24 mouse cellular contexts compared by ENCODE assay signal in genomic region chr5:52092273-52092672, GRCm38 (mm10).
DNase-seq lines count a peak whose midpoint lies in the region; ATAC-seq and TF ChIP-seq lines count a peak whose summit lies in the region.
"Had no signal": no experiment of that assay in that cellular context is flagged by ENCODE, and none has a peak within 500 bp of the region (broad histone marks: within the 10 kb centered on the region; RNA-seq: fewer than 3 reads in every experiment).

No protein-coding gene starts in this region.

- in situ Hi-C loops in Patski (cut with MboI; ENCODE audit: low pct_unique_long_range_greater_than_20kb): no loop called here

- H3K27me3 ChIP-seq in Patski: no peaks in the 10 kb centered on the region
- no peaks in the 10 kb centered on the region for H3K27me3 ChIP-seq in myocyte (ENCODE audit: control insufficient read depth, insufficient read depth, insufficient read length)
- H3K27me3 ChIP-seq in hindbrain, embryonic 10.5 days (ENCODE audit: insufficient read depth, poor library complexity, severe bottlenecking): no peaks in the 10 kb centered on the region
- H3K27me3 ChIP-seq: embryonic facial prominence, embryonic 12.5 days; embryonic facial prominence, embryonic 15.5 days; heart, embryonic 13.5 days; hindbrain, embryonic 12.5 days; hindbrain, embryonic 15.5 days had no signal

- TF ChIP-seq CTCF in Patski (IDR thresholded peaks at IDR 0.05): no peak

- peak; percentile 67 for ATAC-seq in Patski
- ATAC-seq: forebrain, embryonic 14.5 days; intestine, postnatal 0 days had no signal

- H3K4me2 ChIP-seq in myocyte (ENCODE audit: low read depth): peak overlapping the region; percentile 35
- H3K4me2 ChIP-seq: embryonic facial prominence, embryonic 12.5 days; embryonic facial prominence, embryonic 15.5 days; heart, embryonic 13.5 days; hindbrain, embryonic 12.5 days; hindbrain, embryonic 15.5 days had no signal

- H3K4me3 ChIP-seq in myocyte: no peak overlapping the region
- no peak overlapping the region for H3K4me3 ChIP-seq in hindbrain, embryonic 10.5 days
- H3K4me3 ChIP-seq: embryonic facial prominence, embryonic 12.5 days; embryonic facial prominence, embryonic 15.5 days; gastrocnemius, adult 2 months; heart, adult 2 months; heart, embryonic 10.5 days; heart, embryonic 13.5 days; hindbrain, embryonic 12.5 days; hindbrain, embryonic 15.5 days had no signal

- H3K9me3 ChIP-seq in hindbrain, embryonic 10.5 days: no peaks in the 10 kb centered on the region
- H3K9me3 ChIP-seq: embryonic facial prominence, embryonic 12.5 days; embryonic facial prominence, embryonic 15.5 days; heart, embryonic 13.5 days; hindbrain, embryonic 12.5 days; hindbrain, embryonic 15.5 days had no signal

- WGBS in hindbrain, embryonic 10.5 days: 91% methylated on average over 4 of the region's 4 CpGs

- POLR2A ChIA-PET in Patski (lab: Charles Lee): interaction anchor here (1.2 kb wide), 1 partner anchor 18 kb away, joined by 3 read pairs; no protein-coding TSS in a partner anchor

- TF ChIP-seq POLR2A in myocyte (IDR thresholded peaks at IDR 0.05; ENCODE audit: insufficient read length, low read depth): no peak

- H3K36me3 ChIP-seq in myocyte (ENCODE audit: control insufficient read depth, insufficient read depth): no peaks in the 10 kb centered on the region
- no peaks in the 10 kb centered on the region for H3K36me3 ChIP-seq in hindbrain, embryonic 10.5 days
- H3K36me3 ChIP-seq: embryonic facial prominence, embryonic 12.5 days; embryonic facial prominence, embryonic 15.5 days; heart, embryonic 10.5 days; heart, embryonic 13.5 days; hindbrain, embryonic 12.5 days; hindbrain, embryonic 15.5 days had no signal

- CTCF ChIA-PET in Patski (lab: Charles Lee): no interaction called here

- no peaks in the 10 kb centered on the region for H3K4me1 ChIP-seq in hindbrain, embryonic 10.5 days (replicated peaks)
- H3K4me1 ChIP-seq: embryonic facial prominence, embryonic 12.5 days; embryonic facial prominence, embryonic 15.5 days; heart, embryonic 10.5 days; hindbrain, embryonic 12.5 days; hindbrain, embryonic 15.5 days had no signal

- peak; percentile 42 for DNase-seq in heart, adult 11 months
- DNase-seq in heart, adult 18-20 months: no peak
- DNase-seq in Patski (ENCODE audit: low read depth, low spot score): no peak
- DNase-seq in hindbrain, embryonic 10.5 days (ENCODE audit: low spot score): no peak
- DNase-seq in layer of hippocampus, adult 9-11 months: no peak
- DNase-seq: adrenal gland, adult 2 months; adrenal gland, postnatal 14 days; cerebellum, adult 18-20 months; cerebellum, adult 9-10 months; cerebellum, postnatal 14 days; gastrocnemius, adult 2 months; gastrocnemius, postnatal 14 days; heart, adult 2 months; heart, postnatal 14 days; heart, postnatal 4 days had no signal

- H3K79me2 ChIP-seq in myocyte (ENCODE audit: control insufficient read depth, insufficient read depth): no peaks in the 10 kb centered on the region

- no peak overlapping the region for H3K27ac ChIP-seq in hindbrain, embryonic 10.5 days
- H3K27ac ChIP-seq: embryonic facial prominence, embryonic 12.5 days; embryonic facial prominence, embryonic 15.5 days; gastrocnemius, adult 2 months; heart, adult 2 months; heart, embryonic 10.5 days; heart, embryonic 13.5 days; hindbrain, embryonic 12.5 days; hindbrain, embryonic 15.5 days had no signal

- no peak overlapping the region for H3ac ChIP-seq in myocyte (ENCODE audit: control insufficient read depth, insufficient read length)

TF ChIP-seq in myocyte, 11 proteins besides CTCF, POLR2A, EP300 and RAD21:
- no peak for TF ChIP-seq MYOG (IDR thresholded peaks at IDR 0.05; ENCODE audit: control insufficient read depth in 1 of 3, insufficient read depth in 1 of 3, insufficient read length in 2 of 3, low read depth in 2 of 3)
- TF ChIP-seq MYOD1 (IDR thresholded peaks at IDR 0.05; ENCODE audit: control insufficient read depth in 1 of 3, insufficient read length in 2 of 3, low read depth in 2 of 3): no peak
- no peak for TF ChIP-seq TCF3 (IDR thresholded peaks at IDR 0.05; ENCODE audit: insufficient read length, low read depth)
- no peak for TF ChIP-seq REST (IDR thresholded peaks at IDR 0.05; ENCODE audit: insufficient read depth, insufficient read length)
- TF ChIP-seq MAX (IDR thresholded peaks at IDR 0.05; ENCODE audit: low read depth): no peak
- TF ChIP-seq USF1 (IDR thresholded peaks at IDR 0.05; ENCODE audit: low read depth): no peak
- no peak for TF ChIP-seq POLR2AphosphoS2 (IDR thresholded peaks at IDR 0.05; ENCODE audit: insufficient read length, low read depth)
- TF ChIP-seq E2F4 (IDR thresholded peaks at IDR 0.05; ENCODE audit: insufficient read depth): no peak
- no peak for TF ChIP-seq TCF12 (IDR thresholded peaks at IDR 0.05; ENCODE audit: insufficient read depth, poor library complexity, severe bottlenecking)
- no peak for TF ChIP-seq CEBPB (IDR thresholded peaks at IDR 0.05; ENCODE audit: insufficient read depth, poor library complexity, severe bottlenecking)
- no peak for TF ChIP-seq SRF (IDR thresholded peaks at IDR 0.05; ENCODE audit: control insufficient read depth, insufficient read length, low read depth)
